Mouse (Mus musculus) midbrain, postnatal 0 days (tissue): ENCODE results near the gene Bpifa3. TPM values are rescaled to one million over a fixed set of nuclear protein-coding genes. Genes with fewer than 3 reads are reported as not detected.
"Not testable (repeated sequence)": the region's sequence is repeated elsewhere in the genome, so short reads cannot be mapped to it uniquely, and the experiment has no call there.

ENCODE experiments used
- ATAC-seq: fragments of 200-750 bp; cut with Nextera tagmentation; 2 replicates; pipeline ENCODE4 v1.8.0; 2017; ENCODE audit warnings: moderate number of reproducible peaks, mild to moderate bottlenecking, moderate TSS enrichment, moderate library complexity; ENCODE audit not compliant: low FRiP score
- DNase-seq: peaks from one replicate; pipeline ENCODE4 v3.0.0-alpha.2; 2015; ENCODE audit warnings: low spot score
- H3K27ac ChIP-seq: fragments of 300-500 bp; sonication (generic); 2 replicates; pipeline ENCODE4 v1.5.1; 2014; ENCODE audit warnings: low read depth, mild to moderate bottlenecking, low read length, mixed read lengths
- H3K27me3 ChIP-seq: fragments of 300-500 bp; sonication (generic); 2 replicates; pipeline ENCODE4 v1.6.1; 2014; ENCODE audit warnings: low read length, control low read depth, mixed read lengths; ENCODE audit not compliant: insufficient read depth
- H3K36me3 ChIP-seq: fragments of 300-500 bp; sonication (generic); 2 replicates; pipeline ENCODE4 v1.6.1; 2014; ENCODE audit warnings: low read length, control low read depth, mixed read lengths; ENCODE audit not compliant: insufficient read depth
- H3K4me1 ChIP-seq: fragments of 300-500 bp; sonication (generic); 2 replicates; pipeline ENCODE4 v1.6.1; 2014; ENCODE audit warnings: mild to moderate bottlenecking, control low read depth, antibody characterized with exemption, low read length, mixed read lengths; ENCODE audit not compliant: insufficient read depth
- H3K4me2 ChIP-seq: fragments of 300-500 bp; sonication (generic); 2 replicates; pipeline ENCODE4 v1.6.1; 2014; ENCODE audit warnings: low read depth, mild to moderate bottlenecking, low read length, mixed read lengths; ENCODE audit not compliant: poor library complexity, severe bottlenecking
- H3K4me3 ChIP-seq: fragments of 300-500 bp; sonication (generic); 2 replicates; pipeline ENCODE4 v1.5.1; 2014; ENCODE audit warnings: low read depth, mild to moderate bottlenecking, low read length, moderate library complexity
- H3K9ac ChIP-seq: fragments of 300-500 bp; sonication (generic); replicated peaks from 2 replicates; pipeline ENCODE4 v1.6.1; 2014; ENCODE audit warnings: mild to moderate bottlenecking, low read length, moderate library complexity, mixed read lengths; ENCODE audit not compliant: poor library complexity, severe bottlenecking
- H3K9me3 ChIP-seq: fragments of 300-500 bp; sonication (generic); 2 replicates; pipeline ENCODE4 v1.6.1; 2016; ENCODE audit warnings: low read length, control low read depth
- CTCF ChIP-seq: IDR thresholded peaks from 2 replicates; pipeline ENCODE4 v1.5.1; 2016; ENCODE audit warnings: antibody characterized with exemption, mild to moderate bottlenecking
- WGBS: fragments of 180-500 bp; shearing (Covaris S2); extraction: QIAGEN DNeasy Blood & Tissue Kit; methylation state at CpG from one replicate; pipeline ENCODE4 v1.1.7; 2014; 5-methylcytosine and 5-hydroxymethylcytosine counted together
- polyA plus RNA-seq: library from polyadenylated mRNA; unstranded; fragments of >200 nt; fragmentation: Nextera tagmentation; extraction: Ambion mirVana; gene quantifications from 2 replicates; pipeline ENCODE4 v1.2.1, GENCODE M21; 2015
- total RNA-seq: library from RNA; depleted of rRNA; stranded (reverse); fragments of >200 nt; gene quantifications from 2 replicates; pipeline ENCODE4 v1.2.3, GENCODE M21; 2014

The Bpifa3 gene
- total and polyA plus RNA-seq, 2 experiments from 2014 or later = not detected

DNA sequence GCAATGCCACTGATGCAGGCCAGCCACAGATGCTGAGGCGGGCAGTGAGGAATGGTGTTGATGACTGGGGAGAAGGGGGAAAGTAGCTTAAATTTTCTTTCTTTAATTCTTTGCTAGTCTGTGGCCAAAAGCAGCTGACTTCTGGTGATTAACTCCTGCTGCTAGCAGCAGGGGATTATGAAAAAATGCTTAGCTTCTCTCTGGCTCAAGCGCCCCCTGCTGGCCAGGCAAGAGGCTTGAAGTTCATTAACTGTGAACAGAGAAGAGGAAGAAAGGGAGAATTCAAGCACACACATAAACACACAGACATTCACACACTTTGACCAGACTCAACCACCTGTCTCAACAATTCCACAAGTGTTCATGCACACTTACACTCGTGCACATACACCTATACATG, 28.3 kb downstream of the Bpifa3 start:
- 39% methylated on average over 3 of the region's 3 CpGs for WGBS
- no peak overlapping the region for H3K9ac ChIP-seq
- no peak overlapping the region for H3K4me3 ChIP-seq
- no peak overlapping the region for H3K27ac ChIP-seq
- DNase-seq (peak; percentile 32), ATAC-seq (no peak)
- H3K4me2 ChIP-seq = no peak overlapping the region
- no peaks in the 10 kb centered on the region for H3K27me3 ChIP-seq
- H3K36me3 ChIP-seq = no peaks in the 10 kb centered on the region
- peak; percentile 75 for TF ChIP-seq CTCF
- no peaks in the 10 kb centered on the region for H3K9me3 ChIP-seq
- no peaks in the 10 kb centered on the region for H3K4me1 ChIP-seq

DNA sequence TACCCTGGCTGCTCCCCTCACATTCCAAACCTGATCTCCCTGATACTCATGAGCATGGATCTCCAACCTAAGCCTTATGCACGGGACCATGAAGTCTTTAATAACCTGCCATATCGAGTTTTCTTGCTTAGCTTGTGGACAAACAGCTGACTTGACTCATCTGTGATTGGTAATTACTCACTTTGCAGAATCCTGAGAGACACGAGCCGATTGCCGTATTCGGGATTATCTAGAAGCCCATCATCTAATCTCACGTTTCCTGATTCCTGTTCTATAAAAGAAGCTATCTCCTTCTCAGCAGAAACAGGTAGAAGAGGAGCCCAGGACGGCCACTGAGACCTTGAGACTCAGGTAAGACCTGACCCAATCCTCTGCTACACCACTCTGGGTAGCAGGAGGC, 32.2 kb downstream of the Bpifa3 start, which contains the start of gene Bpifa5:
Bpifa5 (plus strand) TSS at position 301 of the 400 bp plus-strand sequence.
- DNase-seq (no peak), ATAC-seq (no peak)
- no peaks in the 10 kb centered on the region for H3K36me3 ChIP-seq
- no peaks in the 10 kb centered on the region for H3K27me3 ChIP-seq
- H3K27ac ChIP-seq = no peak within 1 kb of the TSS
- H3K9ac ChIP-seq = no peak within 1 kb of the TSS
- no peaks in the 10 kb centered on the region for H3K4me1 ChIP-seq
- no peak within 1 kb of the TSS for H3K4me2 ChIP-seq
- no peak for TF ChIP-seq CTCF
- no peaks in the 10 kb centered on the region for H3K9me3 ChIP-seq
- 76% methylated on average over 8 of the region's 8 CpGs for WGBS
- no peak within 1 kb of the TSS for H3K4me3 ChIP-seq

DNA sequence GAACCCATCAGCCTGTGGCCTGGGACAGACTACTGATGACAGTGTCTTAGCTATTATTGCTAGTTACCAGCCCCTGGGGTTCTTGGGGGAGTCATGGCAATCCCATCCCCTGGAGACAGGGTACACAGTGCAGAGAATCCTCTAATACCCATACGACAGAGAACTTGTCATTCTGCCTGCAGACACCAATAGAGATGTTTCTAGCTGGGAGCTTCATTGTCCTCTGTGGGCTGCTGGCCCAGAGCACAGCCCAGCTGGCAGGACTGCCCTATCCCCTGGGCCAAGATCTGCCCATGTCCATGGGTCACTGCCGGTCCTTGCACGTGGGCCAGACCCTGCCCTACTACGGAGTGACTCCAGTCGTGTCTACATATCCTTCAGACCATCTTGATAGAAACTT, 33.2 kb downstream of the Bpifa3 start:
- Histone ChIP-seq H3K4me1 (no peaks in the 10 kb centered on the region), H3K27ac (no peak overlapping the region), H3K9ac (no peak overlapping the region), H3K9me3 (no peaks in the 10 kb centered on the region), H3K36me3 (no peaks in the 10 kb centered on the region), H3K4me3 (no peak overlapping the region), H3K4me2 (no peak overlapping the region), H3K27me3 (no peaks in the 10 kb centered on the region)
- 75% methylated on average over 5 of the region's 5 CpGs for WGBS
- ATAC-seq (peak; percentile 69), DNase-seq (peak; percentile 41)
- no peak for TF ChIP-seq CTCF

DNA sequence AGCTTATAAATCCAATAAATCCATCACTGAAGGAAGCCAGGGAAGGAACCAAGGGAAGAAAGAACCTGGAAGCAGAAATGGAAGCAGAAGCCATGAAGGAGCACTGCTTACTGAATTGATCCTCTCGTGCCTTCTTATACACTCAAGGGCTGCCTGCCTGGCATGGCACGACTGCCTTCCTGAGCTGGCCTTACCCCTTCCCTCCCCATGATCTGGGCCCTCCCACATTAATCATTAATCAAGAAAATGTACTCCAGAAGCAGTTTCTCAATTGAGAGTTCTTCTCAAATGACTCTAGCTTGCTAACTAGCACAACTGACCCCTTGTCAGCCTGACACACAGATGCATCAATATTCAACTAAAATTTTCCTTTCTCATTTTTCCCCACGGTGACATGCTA, 39.0 kb downstream of the Bpifa3 start:
- Histone ChIP-seq H3K9ac (no peak overlapping the region), H3K36me3 (no peaks in the 10 kb centered on the region), H3K4me3 (no peak overlapping the region), H3K4me1 (no peaks in the 10 kb centered on the region), H3K27ac (no peak overlapping the region), H3K9me3 (no peaks in the 10 kb centered on the region), H3K4me2 (no peak overlapping the region), H3K27me3 (no peaks in the 10 kb centered on the region)
- no peak for TF ChIP-seq CTCF
- DNase-seq (no peak), ATAC-seq (no peak)
- WGBS = 85% methylated on average over 3 of the region's 3 CpGs

DNA sequence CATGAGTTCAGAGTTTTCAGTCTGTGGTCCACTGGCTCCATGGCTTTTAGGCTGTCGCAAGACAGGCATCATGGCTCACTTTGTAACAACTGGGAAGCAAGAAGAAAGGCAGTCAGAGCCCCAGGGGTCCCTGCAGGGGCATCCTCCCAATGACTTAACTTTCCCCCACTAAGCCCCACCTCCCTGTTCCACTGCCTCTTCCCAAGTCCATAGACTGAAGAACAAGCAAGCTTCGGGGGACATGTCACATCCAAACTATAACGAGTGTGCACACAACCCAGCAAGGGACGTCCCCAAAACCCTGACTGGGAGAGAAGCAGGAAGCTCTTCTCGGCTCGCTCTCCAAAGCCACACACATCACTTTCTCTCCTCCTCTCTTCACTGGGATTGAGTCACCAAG, 41.5 kb downstream of the Bpifa3 start:
- H3K27me3 ChIP-seq = no peaks in the 10 kb centered on the region
- ATAC-seq (no peak), DNase-seq (no peak)
- H3K4me3 ChIP-seq = no peak overlapping the region
- H3K9me3 ChIP-seq = no peaks in the 10 kb centered on the region
- no peak for TF ChIP-seq CTCF
- 72% methylated on average over 6 of the region's 6 CpGs for WGBS
- no peak overlapping the region for H3K9ac ChIP-seq
- H3K4me2 ChIP-seq = no peak overlapping the region
- H3K4me1 ChIP-seq = no peaks in the 10 kb centered on the region
- H3K36me3 ChIP-seq = no peaks in the 10 kb centered on the region
- no peak overlapping the region for H3K27ac ChIP-seq

DNA sequence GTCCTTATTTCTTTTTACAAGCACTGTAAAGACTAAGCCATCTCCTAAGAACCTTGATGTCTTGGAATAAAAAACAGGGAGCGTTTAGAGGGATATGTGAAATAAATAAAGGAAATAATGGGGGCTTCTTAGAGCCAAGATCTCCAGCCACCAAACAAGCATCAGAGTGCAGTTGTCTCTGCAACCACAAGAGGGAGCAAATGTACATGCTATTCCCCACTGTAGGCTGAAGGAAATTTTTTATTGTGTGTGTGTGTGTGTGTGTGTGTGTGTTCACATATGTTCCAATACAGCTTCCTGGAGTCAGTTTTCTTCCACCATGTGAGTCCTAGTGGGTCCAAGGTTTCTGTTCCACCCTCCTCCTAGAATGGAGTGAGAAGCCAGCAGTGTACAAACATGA, 43.2 kb downstream of the Bpifa3 start:
- Histone ChIP-seq H3K9ac (no peak overlapping the region), H3K9me3 (no peaks in the 10 kb centered on the region), H3K4me2 (no peak overlapping the region), H3K27me3 (no peaks in the 10 kb centered on the region), H3K27ac (no peak overlapping the region), H3K4me1 (no peaks in the 10 kb centered on the region), H3K36me3 (no peaks in the 10 kb centered on the region), H3K4me3 (no peak overlapping the region)
- peak; percentile 82 for TF ChIP-seq CTCF
- peak; percentile 73 for DNase-seq
- no peak for ATAC-seq
- WGBS = 45% methylated on average over 1 of the region's 1 CpGs

DNA sequence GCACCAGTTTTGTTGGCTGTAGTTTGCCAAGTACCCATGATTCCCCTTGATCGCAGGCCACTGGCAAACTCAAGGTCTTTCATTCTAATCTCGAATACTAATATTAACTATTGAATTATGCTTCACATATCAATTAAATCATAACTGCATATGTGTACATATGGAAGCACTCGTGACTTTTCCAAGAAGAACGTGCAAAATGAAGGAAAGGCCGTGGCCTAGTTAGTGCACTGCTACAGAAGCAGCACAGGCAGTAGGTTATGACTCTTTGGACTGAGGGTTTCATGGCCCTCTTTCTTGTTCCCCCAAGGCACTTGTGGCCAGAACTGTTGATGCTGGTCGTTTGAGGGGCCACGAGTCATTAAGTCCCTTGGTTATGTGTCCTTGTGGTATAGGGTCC, 51.8 kb downstream of the Bpifa3 start:
- not testable (repeated sequence) for DNase-seq, H3K4me1 ChIP-seq, H3K9ac ChIP-seq, H3K9me3 ChIP-seq, H3K27me3 ChIP-seq, H3K27ac ChIP-seq, ATAC-seq, H3K4me2 ChIP-seq, H3K4me3 ChIP-seq, H3K36me3 ChIP-seq
- 84% methylated on average over 7 of the region's 7 CpGs for WGBS

DNA sequence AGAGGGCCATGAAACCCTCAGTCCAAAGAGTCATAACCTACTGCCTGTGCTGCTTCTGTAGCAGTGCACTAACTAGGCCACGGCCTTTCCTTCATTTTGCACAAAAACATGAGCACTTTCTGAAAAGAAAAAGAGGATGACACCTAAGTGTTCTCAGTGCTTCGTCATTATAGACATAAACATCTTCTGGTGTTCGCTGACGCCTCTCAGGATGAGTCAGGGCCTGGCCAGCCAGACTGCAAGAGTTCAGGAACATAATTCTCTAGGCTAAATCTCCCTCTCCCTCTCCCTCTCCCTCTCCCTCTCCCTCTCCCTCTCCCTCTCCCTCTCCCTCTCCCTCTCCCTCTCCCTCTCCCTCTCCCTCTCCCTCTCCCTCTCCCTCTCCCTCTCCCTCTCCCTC, 52.9 kb downstream of the Bpifa3 start:
- H3K4me3 ChIP-seq, H3K9me3 ChIP-seq, H3K4me1 ChIP-seq, H3K27me3 ChIP-seq, H3K9ac ChIP-seq, H3K36me3 ChIP-seq, H3K27ac ChIP-seq, DNase-seq, ATAC-seq, H3K4me2 ChIP-seq: not testable (repeated sequence)
- 80% methylated on average over 4 of the region's 4 CpGs for WGBS
